Mouse (Mus musculus) spleen, postnatal 4 days (tissue): ENCODE results near the gene 4930415O20Rik.

Source experiments
- DNase-seq, 2 experiments: peaks; one replicate each; pipeline ENCODE4 v3.0.0; 2022; ENCODE audit warnings: low spot score in 2 of 2

The 4930415O20Rik gene

DNA sequence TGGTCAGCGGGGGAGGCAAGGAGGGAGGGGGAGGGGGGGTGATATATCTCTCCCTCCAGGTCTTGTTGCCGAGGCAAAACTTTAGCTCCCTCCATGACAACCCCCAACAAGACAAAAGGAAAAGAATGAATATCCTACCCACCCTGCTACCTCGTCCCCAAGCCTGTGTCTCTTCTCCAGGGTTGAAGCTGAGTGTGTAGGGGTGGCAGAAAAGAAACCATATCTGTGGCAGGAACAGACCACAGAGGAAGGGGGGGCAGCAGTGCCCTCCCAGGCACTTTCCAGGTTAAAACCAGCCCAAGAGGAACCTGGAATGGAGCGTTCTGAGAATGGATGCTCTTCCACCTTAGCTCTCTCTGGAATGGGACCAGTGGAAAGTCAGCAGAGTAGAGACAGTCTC lies 59.7 kb downstream of the 4930415O20Rik start, which contains the start of gene Cacnb3:
Gene Cacnb3, plus strand, starts transcription at position 301 of the 400 bp plus-strand sequence.
- no peak for DNase-seq

DNA sequence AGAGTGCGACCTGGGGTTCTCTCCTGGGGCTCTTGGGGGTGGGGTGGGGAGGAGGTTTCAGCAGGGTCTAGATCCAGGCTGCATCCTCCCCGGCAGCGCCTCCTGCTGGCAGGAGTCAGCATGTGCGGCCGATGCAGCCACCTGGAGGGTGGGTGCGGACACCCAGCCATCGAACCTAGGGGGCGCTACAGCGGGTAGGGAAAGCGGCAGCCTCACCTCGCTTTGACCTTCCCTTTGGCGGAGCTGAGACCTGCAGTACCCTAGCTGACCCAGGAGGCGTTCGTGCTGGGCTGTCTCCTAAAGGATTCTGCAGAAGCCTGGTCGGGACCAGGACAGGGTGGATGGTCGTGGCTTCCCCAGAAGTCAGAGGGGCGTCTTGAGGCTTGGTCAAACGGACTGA lies 60.7 kb downstream of the 4930415O20Rik start:
- peak; percentile 74 to 92 for DNase-seq

GRCm38 (mm10) chr15:98632107-98632744 lies 61.4 kb downstream of the 4930415O20Rik start:
- DNase-seq = no peak

GRCm38 (mm10) chr15:98632921-98633320 lies 62.1 kb downstream of the 4930415O20Rik start:
- DNase-seq = no peak

DNA sequence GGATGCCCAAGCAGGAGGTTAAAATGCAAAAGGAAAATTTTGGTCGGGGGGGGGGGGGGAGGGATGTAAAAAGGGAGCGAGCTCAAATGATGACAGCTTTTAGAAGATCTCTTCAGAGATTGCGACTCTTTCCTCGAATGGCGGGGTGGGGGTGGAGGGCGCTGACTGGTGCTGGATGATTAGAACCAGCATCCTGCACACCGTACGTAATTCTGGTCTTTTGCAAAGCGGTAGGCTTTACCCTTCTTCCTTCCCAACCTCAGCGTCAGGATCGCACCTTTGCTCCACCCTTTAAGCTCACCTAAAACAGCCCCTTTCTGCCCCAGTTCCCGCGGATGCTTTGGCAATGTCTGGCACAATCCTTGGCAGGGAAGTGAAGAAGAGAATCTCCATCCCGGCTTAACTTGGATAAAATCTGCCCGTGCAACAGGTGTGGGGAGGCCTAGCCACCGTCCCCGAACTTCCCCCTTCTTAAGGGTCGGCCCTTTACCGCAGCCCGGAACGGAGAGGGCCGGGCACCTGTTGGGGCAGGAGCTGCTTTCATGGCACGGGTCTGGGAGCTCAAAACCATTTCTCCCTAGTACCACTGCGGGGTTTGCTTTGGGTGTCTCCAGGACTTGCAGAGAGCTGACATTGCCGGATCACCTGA lies 63.1 kb downstream of the 4930415O20Rik start:
- DNase-seq = no peak

GRCm38 (mm10) chr15:98634541-98635081 lies 63.8 kb downstream of the 4930415O20Rik start:
- DNase-seq = peak; percentile 37 to 76

DNA sequence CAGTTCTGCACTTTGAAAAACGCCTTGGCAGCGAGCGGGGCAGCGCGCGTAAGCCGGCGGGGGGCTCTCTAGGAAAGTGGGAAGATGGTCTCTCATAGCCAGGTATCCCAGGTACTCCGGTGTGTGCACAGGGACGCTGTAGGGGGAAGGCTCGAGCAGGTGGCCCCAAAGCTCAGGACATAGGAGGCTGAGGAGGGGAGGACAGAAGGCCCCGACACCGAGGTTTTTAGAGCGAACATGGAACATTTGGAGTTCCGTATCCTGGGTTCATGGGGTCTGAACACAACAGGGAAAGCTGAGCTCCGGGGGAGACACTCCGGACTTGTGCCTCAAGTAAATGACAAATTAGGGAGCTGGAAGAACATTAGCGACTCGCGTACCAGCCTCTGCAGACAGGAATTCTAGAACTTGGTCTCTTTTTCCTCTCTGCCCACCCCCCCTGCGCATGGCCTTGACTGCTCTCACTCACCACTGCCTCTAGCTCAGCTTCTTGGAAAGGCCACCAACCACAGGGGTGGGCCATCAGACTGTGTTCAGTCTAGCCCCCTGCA lies 64.6 kb downstream of the 4930415O20Rik start:
- DNase-seq = no peak

DNA sequence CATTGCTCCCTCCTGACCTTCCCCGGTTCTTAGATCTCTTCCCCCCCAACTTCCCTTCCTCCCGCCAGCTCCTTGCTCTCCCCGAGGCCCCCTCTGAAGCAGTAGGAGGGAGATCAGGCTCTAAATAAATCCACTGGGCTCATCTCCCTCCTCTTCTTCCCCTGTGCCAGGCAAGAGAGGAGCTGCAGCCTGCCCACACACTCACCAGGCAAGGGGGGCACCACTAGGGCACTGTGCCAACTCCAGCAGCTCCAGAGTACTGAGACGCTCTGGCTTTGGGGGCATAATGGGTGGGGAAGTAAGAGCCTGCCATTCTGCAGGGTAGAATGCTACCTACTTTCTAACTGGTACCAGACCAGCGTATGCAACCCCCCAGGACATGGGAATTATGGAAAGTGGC lies 65.7 kb downstream of the 4930415O20Rik start:
- DNase-seq = no peak

GRCm38 (mm10) chr15:98637155-98637554 lies 66.4 kb downstream of the 4930415O20Rik start:
- DNase-seq = no peak
